In the genomic region with DNA sequence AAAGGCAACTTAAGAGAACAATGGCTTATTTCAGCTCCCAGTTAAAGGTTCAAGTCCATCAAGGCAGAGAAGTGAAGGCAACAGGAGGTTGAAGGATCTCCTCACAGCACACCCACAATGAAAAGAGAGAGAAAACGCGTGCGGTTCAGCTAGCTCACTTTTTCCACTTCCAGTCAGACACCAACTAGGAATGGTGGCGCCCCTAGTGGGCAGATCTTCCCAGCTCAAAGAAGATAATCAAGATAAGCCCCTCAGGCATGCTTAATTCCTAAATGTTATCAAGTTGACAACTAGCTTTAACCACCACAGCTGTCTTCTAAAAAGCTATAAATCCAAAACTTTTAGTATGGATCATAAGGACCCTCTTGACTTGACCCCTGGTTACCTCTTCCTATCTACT, we compare ENCODE assay signal across 9 mouse cellular contexts. TPM values are rescaled to one million over a fixed set of nuclear protein-coding genes. Genes with fewer than 3 reads are reported as not detected.
DNase-seq lines count a peak whose midpoint lies in the region; ATAC-seq and TF ChIP-seq lines count a peak whose summit lies in the region.
"Had no signal": no experiment of that assay in that cellular context is flagged by ENCODE, and none has a peak within 500 bp of the region (broad histone marks: within the 10 kb centered on the region; RNA-seq: fewer than 3 reads in every experiment).

No protein-coding gene starts in this region.

- 20% methylated on average over 4 of the region's 4 CpGs for WGBS in limb, embryonic 13.5 days

- peaks cover 24% of the 10 kb centered on the region for H3K27me3 ChIP-seq in limb, embryonic 13.5 days
- H3K27me3 ChIP-seq: hindbrain, embryonic 15.5 days had no signal

- H3K4me2 ChIP-seq in limb, embryonic 13.5 days (replicated peaks): peak overlapping the region; percentile 93

- H3K27ac ChIP-seq in left cerebral cortex, adult 2 months: no peak overlapping the region
- H3K27ac ChIP-seq in limb, embryonic 13.5 days: no peak overlapping the region
- H3K27ac ChIP-seq: hindbrain, embryonic 15.5 days had no signal

- peaks cover 5% of the 10 kb centered on the region for H3K36me3 ChIP-seq in limb, embryonic 13.5 days
- H3K36me3 ChIP-seq: hindbrain, embryonic 15.5 days had no signal

- no peak for DNase-seq in left cerebral cortex, adult 2 months (ENCODE audit: extremely low spot score in 1 of 2, low spot score in 2 of 2)
- no peak for DNase-seq in left cerebral cortex, postnatal 36 days (ENCODE audit: low spot score in 2 of 2)
- peak; percentile 41 for DNase-seq in Muller cell, postnatal 12 days (ENCODE audit: inconsistent ontology term)
- DNase-seq in cerebellum, postnatal 4 days (ENCODE audit: low spot score in 2 of 2): peak; percentile 32 to 59
- peak; percentile 44 to 76 for DNase-seq in heart, postnatal 10 days
- DNase-seq in thymus, postnatal 0 days (ENCODE audit: low spot score): peak; percentile 76

- H3K9me3 ChIP-seq in limb, embryonic 13.5 days: no peaks in the 10 kb centered on the region
- H3K9me3 ChIP-seq: hindbrain, embryonic 15.5 days had no signal

- peaks cover 18% of the 10 kb centered on the region for H3K4me1 ChIP-seq in limb, embryonic 13.5 days

- no peak overlapping the region for H3K4me3 ChIP-seq in left cerebral cortex, adult 2 months
- H3K4me3 ChIP-seq in limb, embryonic 13.5 days: no peak overlapping the region

- TF ChIP-seq CTCF in left cerebral cortex, adult 2 months (IDR thresholded peaks at IDR 0.05): peak; percentile 54

- intact Hi-C loops in left cerebral cortex, adult 2 months (cut with DNase I): loop anchor here (2.0 kb wide), 1 partner anchor 52 kb away; no protein-coding TSS in a partner anchor
- intact Hi-C loops in left cerebral cortex, postnatal 36 days (cut with DNase I): no loop called here
- intact Hi-C loops in heart, postnatal 10 days (cut with DNase I): no loop called here

- no peak overlapping the region for H3K9ac ChIP-seq in limb, embryonic 13.5 days
- H3K9ac ChIP-seq: hindbrain, embryonic 15.5 days had no signal

- ATAC-seq in limb, embryonic 13.5 days (ENCODE audit: low FRiP score, low read depth): no peak
- peak; percentile 54; the same call in 1 of the 2 replicates for ATAC-seq in monocyte, adult 5-6 weeks (replicated peaks; ENCODE audit: insufficient number of reproducible peaks, low FRiP score, low TSS enrichment, poor library complexity, severe bottlenecking)

RNA-seq across cellular contexts. Expression of gene Pxmp2, which starts 1.4 kb away (rescaled TPM):
- total RNA-seq in left cerebral cortex, adult 2 months (2021): 1 to 10 TPM; 7.8 to 8.3 TPM
- 1 to 10 TPM; 6.9 to 8.5 TPM for total RNA-seq in left cerebral cortex, postnatal 36 days (2021)
- total RNA-seq in heart, postnatal 10 days (2021): 10 to 100 TPM; 25.6 to 28.5 TPM
- polyA plus RNA-seq in limb, embryonic 13.5 days (2015; fragmentation: Nextera tagmentation; extraction: Ambion mirVana): 8.0 and 9.7 TPM in 2 replicates
- 0.53 to 9.9 TPM (median 2.7 TPM) in 3 replicates for total RNA-seq in monocyte, adult 5-6 weeks (2017)
- polyA plus RNA-seq in thymus, postnatal 0 days (2015; fragmentation: Nextera tagmentation; extraction: Ambion mirVana): 7.6 and 9.1 TPM in 2 replicates

RNA-seq across cellular contexts. Expression of gene Pole, which starts 1.6 kb away (rescaled TPM):
- 1 to 10 TPM in 1 of 2 experiments, under 1 TPM in 1; 0.98 to 1.5 TPM for total RNA-seq in left cerebral cortex, adult 2 months (2021)
- 1 to 10 TPM; 1.0 to 1.5 TPM for total RNA-seq in left cerebral cortex, postnatal 36 days (2021)
- total RNA-seq in heart, postnatal 10 days (2021): 1 to 10 TPM; 7.4 to 9.1 TPM
- polyA plus RNA-seq in limb, embryonic 13.5 days (2015; fragmentation: Nextera tagmentation; extraction: Ambion mirVana): 31.5 and 32.8 TPM in 2 replicates
- 2.1 to 5.1 TPM (median 4.1 TPM) in 3 replicates for total RNA-seq in monocyte, adult 5-6 weeks (2017)
- polyA plus RNA-seq in thymus, postnatal 0 days (2015; fragmentation: Nextera tagmentation; extraction: Ambion mirVana): 20.0 and 21.0 TPM in 2 replicates

RNA-seq across cellular contexts. Expression of gene Pgam5, which starts 14.8 kb away (rescaled TPM):
- total RNA-seq in left cerebral cortex, adult 2 months (2021): 10 to 100 TPM; 58.9 to 60.0 TPM
- total RNA-seq in left cerebral cortex, postnatal 36 days (2021): 10 to 100 TPM; 61.0 to 68.1 TPM
- total RNA-seq in heart, postnatal 10 days (2021): 10 to 100 TPM; 35.5 to 39.0 TPM
- polyA plus RNA-seq in limb, embryonic 13.5 days (2015; fragmentation: Nextera tagmentation; extraction: Ambion mirVana): 79.0 and 79.1 TPM in 2 replicates
- total RNA-seq in monocyte, adult 5-6 weeks (2017): 23.6 to 27.7 TPM (median 24.7 TPM) in 3 replicates
- 64.7 and 67.4 TPM in 2 replicates for polyA plus RNA-seq in thymus, postnatal 0 days (2015; fragmentation: Nextera tagmentation; extraction: Ambion mirVana)

RNA-seq across cellular contexts. Expression of gene Ankle2, which starts 53.7 kb away (rescaled TPM):
- total RNA-seq in left cerebral cortex, adult 2 months (2021): 10 to 100 TPM; 35.0 to 43.6 TPM
- 10 to 100 TPM; 37.1 to 37.2 TPM for total RNA-seq in left cerebral cortex, postnatal 36 days (2021)
- total RNA-seq in heart, postnatal 10 days (2021): 10 to 100 TPM; 28.6 to 34.9 TPM
- 28.7 and 34.1 TPM in 2 replicates for polyA plus RNA-seq in limb, embryonic 13.5 days (2015; fragmentation: Nextera tagmentation; extraction: Ambion mirVana)
- 62.3 to 65.9 TPM (median 64.4 TPM) in 3 replicates for total RNA-seq in monocyte, adult 5-6 weeks (2017)
- polyA plus RNA-seq in thymus, postnatal 0 days (2015; fragmentation: Nextera tagmentation; extraction: Ambion mirVana): 22.9 and 26.4 TPM in 2 replicates

RNA-seq across cellular contexts. Expression of gene P2rx2, which starts 58.5 kb away (rescaled TPM):
- total RNA-seq in left cerebral cortex, adult 2 months (2021): under 1 TPM in 1 of 2 experiments, not detected in 1; 0.26 TPM
- total RNA-seq in left cerebral cortex, postnatal 36 days (2021): not detected
- not detected for total RNA-seq in heart, postnatal 10 days (2021)
- polyA plus RNA-seq in limb, embryonic 13.5 days (2015; fragmentation: Nextera tagmentation; extraction: Ambion mirVana): 0.92 TPM in 2 replicates
- not detected in 3 replicates for total RNA-seq in monocyte, adult 5-6 weeks (2017)
- polyA plus RNA-seq in thymus, postnatal 0 days (2015; fragmentation: Nextera tagmentation; extraction: Ambion mirVana): 0.12 and 0.41 TPM in 2 replicates

Comparison
In these comparisons a context has a peak if more than half of its experiments do, and no peak if none do; other contexts are left out.
1. DNase-seq: peak in Muller cell, postnatal 12 days (single experiment), cerebellum, postnatal 4 days (2 of 2), heart, postnatal 10 days (2 of 2) and thymus, postnatal 0 days (single experiment); none in left cerebral cortex, adult 2 months (0 of 2) and left cerebral cortex, postnatal 36 days (0 of 2).